Mouse (Mus musculus): Measurements from ENCODE around the gene Fam171a1.

- TF ChIP-seq CTCF (IDR thresholded peaks at IDR 0.05; ENCODE audit: borderline replicate concordance, control insufficient read depth, extremely low read depth, insufficient read depth, low read length, poor library complexity) (no peak), POLR2A (IDR thresholded peaks at IDR 0.05; ENCODE audit: control insufficient read depth, extremely low read depth, insufficient read depth, low read length, poor library complexity) (no peak)
These were observed 5.2 kb upstream of the Fam171a1 start for GRCm38 (mm10) chr2:3108834-3109233.
